Mouse (Mus musculus) G1E-ER4 (cell line): ENCODE measurements around the gene Rnf169. TPM values are rescaled to one million over a fixed set of nuclear protein-coding genes. Genes with fewer than 3 reads are reported as not detected.

ENCODE experiments used
- GATA1 ChIP-seq: IDR thresholded peaks from one replicate; pipeline ENCODE4 v1.8.0; 2012; ENCODE audit warnings: low read length, inconsistent platforms
- polyA plus RNA-seq: library from polyadenylated mRNA; stranded (reverse); fragments of >175 nt; gene quantifications from 2 replicates; pipeline ENCODE4 v1.2.3, GENCODE M21; 2012

Rnf169 gene
- polyA plus RNA-seq, 1 experiment: 3.2 TPM

DNA sequence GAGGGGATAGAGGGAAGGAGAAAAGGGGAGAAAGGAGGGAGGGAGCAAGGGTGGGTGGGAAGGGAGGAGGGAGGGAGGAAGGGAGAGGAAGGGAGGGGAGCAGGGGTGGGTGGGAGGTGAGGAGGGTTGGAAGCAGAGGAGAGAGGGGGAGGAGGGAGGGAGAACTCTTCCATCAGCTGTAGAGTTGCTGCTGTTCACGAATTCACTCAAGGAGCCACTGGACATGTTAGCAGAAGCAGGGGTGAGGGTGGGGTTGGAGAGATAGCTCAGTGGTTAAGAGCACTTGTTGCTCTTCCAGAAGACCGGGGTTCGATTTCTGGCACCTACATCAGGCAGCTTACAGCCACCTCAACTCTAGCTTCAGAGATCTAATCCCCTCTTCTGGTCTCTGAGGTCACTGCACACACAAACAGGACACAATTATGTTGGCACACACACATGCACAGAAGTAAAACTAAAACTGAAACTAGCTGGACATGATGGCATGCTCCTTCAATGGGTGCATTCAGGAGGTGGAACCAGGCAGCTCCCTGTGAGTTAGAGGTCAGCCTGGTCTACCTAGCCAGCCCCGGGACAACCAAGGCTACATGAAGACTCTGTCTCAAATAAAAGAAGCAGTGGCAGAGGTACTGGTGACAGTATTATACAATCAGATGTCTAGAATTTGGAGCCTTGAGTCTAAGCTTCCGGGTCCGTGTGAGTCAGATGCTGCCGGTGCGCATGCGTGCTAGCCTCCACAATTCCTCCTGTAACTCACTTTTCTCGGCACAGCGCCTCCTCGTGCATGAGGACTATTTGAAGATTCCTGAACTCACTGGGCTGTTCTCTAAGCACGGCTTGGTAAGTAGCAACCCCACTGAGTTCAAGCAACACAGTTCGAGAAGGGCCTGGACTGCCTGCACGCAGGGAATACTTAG, 9.9 kb upstream of the Rnf169 start:
- TF ChIP-seq GATA1: no peak

GRCm38 (mm10) chr7:99988725-99989124, 8.5 kb upstream of the Rnf169 start:
- no peak for TF ChIP-seq GATA1

- no peak for TF ChIP-seq GATA1
These were observed 2.3 kb upstream of the Rnf169 start for GRCm38 (mm10) chr7:99982256-99983242.

GRCm38 (mm10) chr7:99981311-99981710, 1.1 kb upstream of the Rnf169 start:
- TF ChIP-seq GATA1: no peak

DNA sequence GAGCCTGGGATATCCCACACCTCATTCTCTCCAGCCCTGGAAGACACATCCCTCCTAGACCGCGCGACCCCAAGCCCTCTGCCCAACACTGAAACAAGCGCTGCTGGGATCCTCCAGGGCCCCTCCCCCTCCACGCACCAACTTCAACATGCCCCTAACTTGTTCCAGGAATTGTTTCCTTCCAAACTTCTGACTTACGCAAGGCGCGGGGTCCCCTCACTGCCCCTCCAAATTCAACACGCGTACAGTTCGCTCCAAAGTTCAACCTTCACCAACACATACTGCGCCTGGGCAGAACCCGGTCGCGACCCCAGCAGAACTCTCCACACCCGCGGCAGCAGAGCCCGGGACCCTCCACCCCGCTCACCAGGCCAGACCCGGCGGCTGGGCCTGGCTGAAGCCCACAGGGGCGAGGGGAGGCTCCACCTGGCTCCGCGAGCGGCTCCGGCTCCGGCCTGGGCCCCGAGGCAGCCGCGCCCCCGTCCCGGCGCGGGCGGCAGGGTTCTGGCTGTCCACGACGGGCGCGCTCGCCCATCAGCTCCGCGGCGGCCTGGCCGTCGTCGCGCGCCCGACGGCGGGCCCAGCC, 609 bp downstream of the Rnf169 start:
- no peak for TF ChIP-seq GATA1

DNA sequence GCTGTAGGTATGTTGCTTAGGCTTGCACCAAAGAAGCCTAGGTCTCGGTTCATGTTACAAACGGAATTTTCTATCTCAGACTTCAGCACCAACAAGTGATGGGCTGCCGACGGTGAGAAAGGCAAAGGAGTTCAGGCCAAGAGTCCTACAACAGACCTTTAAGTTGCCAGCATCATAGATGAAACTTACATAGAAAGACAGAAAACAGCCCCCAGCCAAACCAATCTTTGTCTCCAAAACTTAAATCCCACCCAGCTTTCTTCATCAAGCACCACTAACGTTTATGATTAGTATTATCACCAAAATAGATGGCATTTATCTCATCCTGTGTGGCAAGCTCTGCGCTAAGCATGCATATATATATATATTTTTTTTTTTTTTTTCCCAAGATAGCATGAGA, 1.2 kb downstream of the Rnf169 start:
- no peak for TF ChIP-seq GATA1

GRCm38 (mm10) chr7:99978041-99978440, 2.2 kb downstream of the Rnf169 start:
- no peak for TF ChIP-seq GATA1

- no peak for TF ChIP-seq GATA1
These were observed 4.3 kb downstream of the Rnf169 start for GRCm38 (mm10) chr7:99975819-99976575.

GRCm38 (mm10) chr7:99974208-99974970, 5.9 kb downstream of the Rnf169 start:
- TF ChIP-seq GATA1: no peak

DNA sequence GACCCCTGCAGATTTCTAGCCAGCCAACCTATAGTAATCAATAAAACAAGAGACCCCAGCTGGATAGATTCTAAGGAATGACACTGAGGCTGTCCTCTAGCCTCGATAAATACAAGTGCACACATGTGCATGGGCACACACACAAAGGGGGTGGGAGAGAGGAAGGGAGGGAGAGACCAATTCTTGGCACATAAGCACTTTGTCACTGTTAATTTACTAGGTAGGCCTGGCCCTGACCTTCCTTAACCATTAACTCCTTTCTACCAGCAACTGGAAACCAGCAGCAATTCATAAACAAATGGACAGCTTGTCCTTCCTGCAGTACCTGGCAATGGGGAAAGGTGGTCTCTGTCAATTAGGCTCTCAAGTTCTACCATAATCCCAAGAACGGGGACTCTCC, 8.3 kb downstream of the Rnf169 start:
- TF ChIP-seq GATA1: no peak

DNA sequence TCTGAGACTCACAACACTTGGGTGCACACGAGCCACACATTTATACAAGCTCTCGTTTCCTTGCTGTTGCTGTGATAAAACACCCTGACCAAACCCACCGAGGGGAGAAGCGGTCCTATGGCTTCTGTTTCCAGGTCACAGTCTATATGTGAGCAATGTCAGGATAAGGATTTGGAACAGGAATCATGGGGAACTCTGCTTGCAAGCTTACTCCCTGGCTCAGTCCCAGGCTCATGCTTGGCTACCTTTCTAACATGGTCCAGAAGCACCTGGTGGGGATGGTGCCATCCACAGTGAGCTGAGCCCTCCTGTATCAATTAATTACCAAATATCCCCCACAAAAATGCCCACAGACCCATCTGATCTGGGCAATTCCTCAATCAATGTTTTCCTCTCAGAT, 11.1 kb downstream of the Rnf169 start:
- no peak for TF ChIP-seq GATA1

DNA sequence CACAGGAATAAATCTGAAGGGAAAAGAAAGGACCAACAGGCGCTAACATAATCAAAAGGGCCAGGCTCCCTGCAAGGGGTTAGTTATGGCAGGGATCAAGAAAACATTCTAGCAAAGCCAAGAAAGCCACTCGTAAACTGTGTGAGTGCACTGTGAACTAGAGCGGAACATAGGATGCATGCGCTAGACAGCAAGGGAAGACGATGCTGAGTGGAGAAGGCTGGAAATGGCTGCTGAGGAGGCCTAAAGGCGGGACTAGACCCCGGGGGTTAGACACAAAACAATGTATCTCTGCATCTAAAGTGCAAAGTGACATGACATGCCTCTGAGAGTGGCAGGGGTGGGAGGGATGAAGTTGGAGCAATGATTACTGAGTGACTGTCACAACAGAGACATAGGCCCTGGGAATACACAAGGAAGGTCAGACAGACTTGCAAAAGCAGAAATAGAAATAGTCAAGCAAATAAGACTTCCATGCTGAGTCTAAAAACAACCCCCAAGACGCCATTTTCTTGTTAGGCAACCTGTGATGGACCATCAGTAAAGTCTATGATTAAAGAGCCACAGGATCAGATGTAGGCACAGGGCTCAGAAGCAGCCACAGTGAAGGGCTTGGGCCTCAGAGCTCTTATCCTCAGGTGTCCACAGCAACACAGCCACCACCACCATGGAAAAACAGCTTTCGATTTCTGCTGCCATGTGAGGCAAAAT, 14.1 kb downstream of the Rnf169 start:
- TF ChIP-seq GATA1: no peak

GRCm38 (mm10) chr7:99965020-99965841, 15.0 kb downstream of the Rnf169 start:
- no peak for TF ChIP-seq GATA1
